ENCODE assay signal across 8 mouse cellular contexts in the genomic region with DNA sequence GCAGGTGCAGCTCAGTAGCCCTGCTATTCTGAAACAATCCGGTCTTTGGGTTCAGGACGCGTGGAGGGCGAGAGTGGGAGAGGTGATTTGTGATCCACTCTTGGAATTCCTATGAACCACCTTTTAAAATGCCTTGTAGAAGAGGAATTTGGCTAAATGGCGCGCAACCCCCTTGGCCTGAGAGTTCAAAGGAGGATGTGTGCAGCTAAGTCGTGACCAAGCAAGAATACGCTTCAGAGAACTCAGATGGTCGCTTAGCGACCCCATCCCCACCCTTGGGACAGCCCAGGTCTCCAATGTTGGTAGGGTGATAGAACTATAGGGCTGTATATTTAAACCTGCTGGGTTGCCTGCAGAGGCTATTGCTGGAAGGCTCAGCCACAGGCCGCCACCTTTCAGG. TPM values are rescaled to one million over a fixed set of nuclear protein-coding genes. Genes with fewer than 3 reads are reported as not detected.
DNase-seq lines count a peak whose midpoint lies in the region; ATAC-seq and TF ChIP-seq lines count a peak whose summit lies in the region.

No protein-coding gene starts in this region.

- intact Hi-C loops in heart, postnatal 14 days (cut with DNase I), result loop anchor here (5.0 kb wide), 4 partner anchors 34 to 151 kb away; no protein-coding TSS in a partner anchor

- H3K27ac ChIP-seq in ES-Bruce4 (ENCODE audit: insufficient read depth, low read length), result no peak overlapping the region
- no peak overlapping the region for H3K27ac ChIP-seq in heart, embryonic 15.5 days
- H3K27ac ChIP-seq in liver, embryonic 16.5 days (ENCODE audit: low read length), result no peak overlapping the region

- no peak for ATAC-seq in heart, embryonic 15.5 days (replicated peaks; ENCODE audit: insufficient number of reproducible peaks, insufficient read depth, low FRiP score, low read depth)
- ATAC-seq in liver, embryonic 16.5 days (ENCODE audit: low read depth), result no peak
- ATAC-seq in inflammation-experienced regulatory T-cells, adult 6 months, result no peak

- peak; percentile 89 for DNase-seq in heart, adult 11 months
- DNase-seq in heart, postnatal 14 days, result no peak
- no peak for DNase-seq in thymus, adult 18-20 months
- DNase-seq in layer of hippocampus, adult 9-11 months, result no peak

- H3K4me2 ChIP-seq in heart, embryonic 15.5 days, result peak overlapping the region; percentile 84
- peak overlapping the region; percentile 60; the same call in 1 of the 2 replicates for H3K4me2 ChIP-seq in liver, embryonic 16.5 days (ENCODE audit: low read depth, low read length)

- H3K4me3 ChIP-seq in ES-Bruce4 (ENCODE audit: low read depth, low read length), result peak overlapping the region; percentile 83
- peak overlapping the region; percentile 61 for H3K4me3 ChIP-seq in heart, embryonic 15.5 days
- H3K4me3 ChIP-seq in liver, embryonic 16.5 days (ENCODE audit: low read depth, low read length), result no peak overlapping the region

- no peaks in the 10 kb centered on the region for H3K36me3 ChIP-seq in ES-Bruce4 (ENCODE audit: control insufficient read depth, insufficient read depth, low read length, poor library complexity, severe bottlenecking)
- H3K36me3 ChIP-seq in heart, embryonic 15.5 days, result no peaks in the 10 kb centered on the region
- H3K36me3 ChIP-seq in liver, embryonic 16.5 days (ENCODE audit: control insufficient read depth, insufficient read depth), result no peaks in the 10 kb centered on the region

- no peak overlapping the region for H3K9ac ChIP-seq in ES-Bruce4 (ENCODE audit: low read depth, poor library complexity, severe bottlenecking)
- H3K9ac ChIP-seq in heart, embryonic 15.5 days, result peak overlapping the region; percentile 54
- no peak overlapping the region for H3K9ac ChIP-seq in liver, embryonic 16.5 days (ENCODE audit: low read depth, low read length)

- no peaks in the 10 kb centered on the region for H3K4me1 ChIP-seq in ES-Bruce4 (ENCODE audit: control insufficient read depth, insufficient read depth, low read length)
- peaks cover 25% of the 10 kb centered on the region for H3K4me1 ChIP-seq in heart, embryonic 15.5 days (replicated peaks)
- no peaks in the 10 kb centered on the region; the same call in 1 of the 2 replicates for H3K4me1 ChIP-seq in liver, embryonic 16.5 days (ENCODE audit: control insufficient read depth, low read depth, low read length)

- TF ChIP-seq POLR2A in ES-Bruce4 (IDR thresholded peaks at IDR 0.05; ENCODE audit: insufficient read depth, low read length), result no peak

- TF ChIP-seq EP300 in ES-Bruce4 (IDR thresholded peaks at IDR 0.05; ENCODE audit: insufficient read depth, low read depth, low read length), result no peak

- no peak for TF ChIP-seq CTCF in ES-Bruce4 (IDR thresholded peaks at IDR 0.05; ENCODE audit: low read depth, low read length)

- no peaks in the 10 kb centered on the region for H3K27me3 ChIP-seq in ES-Bruce4 (ENCODE audit: control insufficient read depth, insufficient read depth, low read length, poor library complexity, severe bottlenecking)
- H3K27me3 ChIP-seq in heart, embryonic 15.5 days, result peaks cover 51% of the 10 kb centered on the region
- H3K27me3 ChIP-seq in liver, embryonic 16.5 days (ENCODE audit: control insufficient read depth, insufficient read depth, low read depth, low read length), result peaks cover 30% of the 10 kb centered on the region

- WGBS in heart, embryonic 15.5 days, result 10% methylated on average over 11 of the region's 11 CpGs
- WGBS in liver, embryonic 16.5 days (ENCODE audit: insufficient replicate concordance), result 6% methylated on average over 11 of the region's 11 CpGs

- no peaks in the 10 kb centered on the region for H3K9me3 ChIP-seq in ES-Bruce4 (replicated peaks; ENCODE audit: control insufficient read depth, insufficient read depth, low read length, poor library complexity, severe bottlenecking)
- no peaks in the 10 kb centered on the region for H3K9me3 ChIP-seq in heart, embryonic 15.5 days (replicated peaks)
- no peaks in the 10 kb centered on the region for H3K9me3 ChIP-seq in liver, embryonic 16.5 days (replicated peaks; ENCODE audit: control insufficient read depth, low read length)

RNA-seq across cellular contexts. Expression of a gene that starts 1.1 kb away (rescaled TPM):
- total RNA-seq in heart, postnatal 14 days (2021), result 100 to 1,000 TPM; 189 to 196 TPM
- 9.8 and 15.7 TPM in 2 replicates for polyA plus RNA-seq in ES-Bruce4 (2011; ENCODE audit: insufficient read depth, insufficient read length, low read depth, missing spikeins)
- polyA plus RNA-seq in heart, embryonic 15.5 days (2015; fragmentation: Nextera tagmentation; extraction: Ambion mirVana), result 26.4 and 30.2 TPM in 2 replicates
- 1.1 and 1.5 TPM in 2 replicates for polyA plus RNA-seq in liver, embryonic 16.5 days (2015; fragmentation: Nextera tagmentation; extraction: Ambion mirVana)
- polyA plus RNA-seq in inflammation-experienced regulatory T-cells, adult 6 months (2017; shearing (Covaris generic)), result under 1 TPM in 1 of 3 experiments, not detected in 2; 0.45 TPM
